Mouse (Mus musculus) lung, adult 2 months (tissue): ENCODE data around the gene Efr3b. TPM values are rescaled to one million over a fixed set of nuclear protein-coding genes. Genes with fewer than 3 reads are reported as not detected.

ENCODE experiments used
- DNase-seq: peaks from one replicate; pipeline ENCODE4 v3.0.0; 2022
- H3K4me1 ChIP-seq: fragments of 200-500 bp; 2 replicates; pipeline ENCODE4 v1.6.1; 2011; ENCODE audit warnings: low read length; ENCODE audit not compliant: control insufficient read depth, insufficient read depth
- H3K4me3 ChIP-seq: fragments of 200-500 bp; replicated peaks from 2 replicates; pipeline ENCODE3; 2011; ENCODE audit warnings: low read depth, mild to moderate bottlenecking, control low read depth, low read length; ENCODE audit errors: extremely low read depth
- CTCF ChIP-seq: fragments of 200-500 bp; IDR thresholded peaks from 2 replicates; pipeline ENCODE4 v1.5.1; 2011; ENCODE audit warnings: mild to moderate bottlenecking, low read length, control low read depth; ENCODE audit not compliant: insufficient read depth
- POLR2A ChIP-seq: fragments of 200-500 bp; IDR thresholded peaks from 2 replicates; pipeline ENCODE4 v1.6.1; 2011; ENCODE audit warnings: low read depth, mild to moderate bottlenecking, control low read depth, low read length, borderline replicate concordance; ENCODE audit errors: extremely low read depth
- WGBS: fragments of 180-500 bp; shearing (Covaris S2); methylation state at CpG from one replicate; pipeline ENCODE4 v1.1.7; 2018; 5-methylcytosine and 5-hydroxymethylcytosine counted together
- polyA plus RNA-seq: library from polyadenylated mRNA; depleted of rRNA; stranded (reverse); fragments of >200 nt; gene quantifications from 2 replicates; pipeline ENCODE4 v1.2.3, GENCODE M21; 2012

Gene Efr3b
- polyA plus RNA-seq, 1 experiment: 6.8 TPM

GRCm38 (mm10) chr12:4066681-4067459, 28.2 kb upstream of the Efr3b start:
- no peak for DNase-seq
- Histone ChIP-seq H3K4me1 (no peaks in the 10 kb centered on the region), H3K4me3 (no peak overlapping the region)
- 71% methylated on average over 6 of the region's 6 CpGs for WGBS
- TF ChIP-seq POLR2A (no peak), CTCF (no peak)

- DNase-seq: no peak
- 66% methylated on average over 8 of the region's 8 CpGs for WGBS
- H3K4me3 ChIP-seq: no peak overlapping the region
- TF ChIP-seq POLR2A (no peak), CTCF (no peak)
- H3K4me1 ChIP-seq: no peaks in the 10 kb centered on the region
Observed at GRCm38 (mm10) chr12:4065944-4066343, 27.2 kb upstream of the Efr3b start.

GRCm38 (mm10) chr12:4065498-4065897, 26.8 kb upstream of the Efr3b start:
- no peak overlapping the region for H3K4me3 ChIP-seq
- TF ChIP-seq POLR2A (no peak), CTCF (no peak)
- DNase-seq: no peak
- WGBS: 64% methylated on average over 2 of the region's 2 CpGs
- no peaks in the 10 kb centered on the region for H3K4me1 ChIP-seq

- TF ChIP-seq POLR2A (no peak), CTCF (no peak)
- DNase-seq: no peak
- Histone ChIP-seq H3K4me1 (no peaks in the 10 kb centered on the region), H3K4me3 (no peak overlapping the region)
- WGBS: 89% methylated on average over 4 of the region's 4 CpGs
Observed at GRCm38 (mm10) chr12:4059683-4060082, 21.0 kb upstream of the Efr3b start.

DNA sequence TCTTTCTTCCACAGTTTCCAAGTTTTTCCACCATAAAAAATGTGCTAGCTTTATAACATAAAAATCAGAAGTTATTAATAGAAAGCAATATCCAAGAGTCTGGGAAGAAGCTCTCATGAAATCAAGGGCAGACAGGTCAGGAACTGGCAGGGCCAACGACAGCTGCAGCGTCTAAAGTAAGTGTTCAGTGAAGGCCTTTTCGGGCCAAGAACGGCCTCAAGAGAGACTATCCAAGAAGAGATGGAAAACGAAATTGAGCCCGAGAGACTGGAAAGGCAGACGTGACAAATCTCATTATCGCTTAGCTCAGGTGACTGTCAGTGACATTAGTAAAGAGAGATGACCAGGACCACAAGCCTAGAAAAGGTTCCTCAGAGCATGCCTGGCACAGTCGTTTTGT, 19.6 kb upstream of the Efr3b start:
- no peak overlapping the region for H3K4me3 ChIP-seq
- 67% methylated on average over 9 of the region's 9 CpGs for WGBS
- no peak for TF ChIP-seq CTCF
- no peaks in the 10 kb centered on the region for H3K4me1 ChIP-seq
- DNase-seq: no peak

GRCm38 (mm10) chr12:4054845-4055244, 16.1 kb upstream of the Efr3b start:
- 36% methylated on average over 4 of the region's 4 CpGs for WGBS

GRCm38 (mm10) chr12:4053643-4054042, 14.9 kb upstream of the Efr3b start:
- DNase-seq: no peak
- Histone ChIP-seq H3K4me3 (no peak overlapping the region), H3K4me1 (no peaks in the 10 kb centered on the region)
- WGBS: 48% methylated on average over 3 of the region's 3 CpGs
- no peak for TF ChIP-seq POLR2A
- no peak for TF ChIP-seq CTCF

More at GRCm38 (mm10) chr12:4054845-4055244, 16.1 kb upstream of the Efr3b start:
- TF ChIP-seq CTCF: no peak
- TF ChIP-seq POLR2A: no peak
- H3K4me1 ChIP-seq: no peaks in the 10 kb centered on the region
- DNase-seq: no peak
- no peak overlapping the region for H3K4me3 ChIP-seq

- TF ChIP-seq POLR2A (no peak), CTCF (no peak)
Observed at GRCm38 (mm10) chr12:4050861-4051425, 12.2 kb upstream of the Efr3b start.

DNA sequence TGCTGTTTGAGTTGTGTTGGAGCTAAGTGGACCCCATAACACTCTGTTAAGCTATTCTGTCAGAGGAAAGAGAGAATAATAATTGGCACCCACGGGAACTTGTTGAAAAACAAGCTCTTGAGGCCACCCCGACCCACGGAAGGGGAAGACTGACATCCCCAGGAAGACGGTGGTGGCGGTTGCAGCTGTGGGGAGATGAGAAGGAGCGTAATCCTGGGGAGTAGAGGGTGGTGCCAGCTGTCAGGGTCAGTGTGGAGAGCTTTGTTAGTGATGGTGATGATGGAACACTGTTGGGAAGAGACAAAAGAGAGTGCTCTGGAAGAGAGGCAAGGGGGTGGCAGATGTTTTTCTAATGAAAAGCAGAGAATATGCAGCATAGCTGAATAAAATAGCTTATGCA, 9.3 kb upstream of the Efr3b start:
- DNase-seq: no peak
- no peak for TF ChIP-seq POLR2A
- no peak for TF ChIP-seq CTCF
- 42% methylated on average over 6 of the region's 6 CpGs for WGBS
- Histone ChIP-seq H3K4me3 (no peak overlapping the region), H3K4me1 (no peaks in the 10 kb centered on the region)

More at GRCm38 (mm10) chr12:4050861-4051425, 12.2 kb upstream of the Efr3b start:
- no peak for DNase-seq
- WGBS: 65% methylated on average over 9 of the region's 9 CpGs
- no peaks in the 10 kb centered on the region for H3K4me1 ChIP-seq
- no peak overlapping the region for H3K4me3 ChIP-seq

DNA sequence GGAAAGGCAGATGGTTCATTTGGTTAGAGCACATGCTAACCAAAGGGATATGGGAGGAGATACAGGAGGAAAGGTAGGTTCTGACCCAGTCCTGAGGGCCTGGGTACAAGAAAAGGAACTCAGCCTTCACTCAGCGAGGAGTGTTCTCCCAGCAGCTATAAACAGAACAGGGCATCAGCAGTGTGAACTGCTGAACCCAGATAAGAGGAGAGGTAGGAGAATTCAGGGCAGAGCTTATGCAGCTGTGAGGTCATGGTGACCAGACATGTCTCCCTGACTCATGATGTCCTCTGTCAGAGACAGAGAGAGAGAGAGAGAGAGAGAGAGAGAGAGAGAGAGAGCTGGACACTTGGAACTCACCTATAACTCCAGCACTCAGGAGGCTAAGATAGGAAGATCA, 7.3 kb upstream of the Efr3b start:
- H3K4me1 ChIP-seq: no peaks in the 10 kb centered on the region
- DNase-seq: no peak
- H3K4me3 ChIP-seq: no peak overlapping the region
- no peak for TF ChIP-seq POLR2A
- TF ChIP-seq CTCF: no peak
- WGBS: 50% methylated on average over 1 of the region's 1 CpGs
